ENCODE assay signal across 10 mouse cellular contexts in the genomic region with DNA sequence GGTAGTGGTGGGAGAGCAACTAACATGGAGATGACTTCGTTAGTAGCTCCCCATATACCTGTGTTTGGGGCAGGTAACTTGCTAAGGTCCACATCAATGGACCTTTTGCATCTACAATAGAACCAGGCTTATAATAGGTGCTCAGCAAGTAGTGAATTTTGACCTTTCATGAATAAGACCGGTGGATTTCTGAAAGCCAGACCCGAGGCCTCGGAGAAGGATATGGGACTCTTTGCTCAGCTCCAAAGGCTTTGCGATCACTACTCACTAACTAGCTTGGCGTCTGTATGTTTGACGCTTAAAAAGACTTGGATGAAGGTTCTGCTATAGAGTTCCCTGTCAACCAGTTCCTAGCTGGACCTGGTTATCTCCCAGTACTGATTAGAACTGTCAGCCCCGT. TPM values are rescaled to one million over a fixed set of nuclear protein-coding genes. Genes with fewer than 3 reads are reported as not detected.
DNase-seq lines count a peak whose midpoint lies in the region; ATAC-seq and TF ChIP-seq lines count a peak whose summit lies in the region.
"Had no signal": no experiment of that assay in that cellular context is flagged by ENCODE, and none has a peak within 500 bp of the region (broad histone marks: within the 10 kb centered on the region; RNA-seq: fewer than 3 reads in every experiment).

No protein-coding gene starts in this region.

- H3K36me3 ChIP-seq in forebrain, embryonic 14.5 days (ENCODE audit: control insufficient read depth, insufficient read depth, low read length): no peaks in the 10 kb centered on the region
- H3K36me3 ChIP-seq in limb, embryonic 11.5 days (ENCODE audit: control insufficient read depth, insufficient read depth, low read length): no peaks in the 10 kb centered on the region

- peak overlapping the region; percentile 91 for H3K27ac ChIP-seq in left cerebral cortex, adult 2 months
- 0 out of 2 replicates have a peak overlapping the region, but pooled peaks have one; percentile 78 for H3K27ac ChIP-seq in forebrain, embryonic 14.5 days (ENCODE audit: low read depth, low read length)
- no peak overlapping the region for H3K27ac ChIP-seq in limb, embryonic 11.5 days (replicated peaks; ENCODE audit: low read depth, low read length)
- H3K27ac ChIP-seq in olfactory bulb, adult 2 months (ENCODE audit: insufficient read depth, low read depth, low read length): no peak overlapping the region

- no peak for TF ChIP-seq POLR2A in olfactory bulb, adult 2 months (IDR thresholded peaks at IDR 0.05; ENCODE audit: insufficient read depth, low read depth, low read length)

- TF ChIP-seq CTCF in left cerebral cortex, adult 2 months (IDR thresholded peaks at IDR 0.05): no peak
- no peak for TF ChIP-seq CTCF in olfactory bulb, adult 2 months (IDR thresholded peaks at IDR 0.05; ENCODE audit: insufficient read depth, low read depth, low read length)

- no peaks in the 10 kb centered on the region for H3K9me3 ChIP-seq in forebrain, embryonic 14.5 days (replicated peaks; ENCODE audit: control insufficient read depth, low read length)
- no peaks in the 10 kb centered on the region for H3K9me3 ChIP-seq in limb, embryonic 11.5 days (ENCODE audit: control insufficient read depth, low read length)

- intact Hi-C loops in left cerebral cortex, adult 2 months (cut with DNase I): loop anchor here (10.0 kb wide), 1 partner anchor 312 kb away; no protein-coding TSS in a partner anchor
- intact Hi-C loops in left cerebral cortex, postnatal 25 days (cut with DNase I): loop anchor here (5.0 kb wide), 1 partner anchor 85 kb away; a partner anchor contains a TSS

- no peak for DNase-seq in left cerebral cortex, adult 2 months (ENCODE audit: extremely low spot score in 1 of 2, low spot score in 2 of 2)
- DNase-seq in left cerebral cortex, postnatal 25 days (ENCODE audit: low spot score in 2 of 2): no peak
- no peak for DNase-seq in forebrain, embryonic 14.5 days (ENCODE audit: low spot score)
- DNase-seq in limb, embryonic 11.5 days (ENCODE audit: low spot score): no peak
- no peak for DNase-seq in layer of hippocampus, adult 9-11 months
- no peak for DNase-seq in layer of hippocampus, postnatal 14 days (ENCODE audit: low spot score in 2 of 2)
- DNase-seq in lung, adult 18-20 months: no peak
- DNase-seq: spleen, adult 18-20 months had no signal

- peaks cover 32% of the 10 kb centered on the region for H3K27me3 ChIP-seq in forebrain, embryonic 14.5 days (replicated peaks; ENCODE audit: control insufficient read depth, insufficient read depth, low read length)
- peaks cover 54% of the 10 kb centered on the region for H3K27me3 ChIP-seq in limb, embryonic 11.5 days (ENCODE audit: control insufficient read depth, insufficient read depth, low read length)

- peaks cover 14% of the 10 kb centered on the region for H3K4me1 ChIP-seq in forebrain, embryonic 14.5 days (ENCODE audit: control insufficient read depth, insufficient read depth, low read length)
- peaks cover 6% of the 10 kb centered on the region for H3K4me1 ChIP-seq in limb, embryonic 11.5 days (ENCODE audit: control insufficient read depth, insufficient read depth, low read length)
- peaks cover 22% of the 10 kb centered on the region for H3K4me1 ChIP-seq in olfactory bulb, adult 2 months (ENCODE audit: control insufficient read depth, insufficient read depth, low read length)

- ATAC-seq in forebrain, embryonic 14.5 days: no peak
- no peak for ATAC-seq in limb, embryonic 11.5 days (ENCODE audit: insufficient number of reproducible peaks, low FRiP score, low TSS enrichment, low read depth)

- H3K4me3 ChIP-seq in left cerebral cortex, adult 2 months: peak overlapping the region; percentile 65
- peak overlapping the region; percentile 55 for H3K4me3 ChIP-seq in forebrain, embryonic 14.5 days (ENCODE audit: low read depth, low read length)
- peak overlapping the region; percentile 51 for H3K4me3 ChIP-seq in limb, embryonic 11.5 days (ENCODE audit: low read depth, low read length)
- peak overlapping the region; percentile 63 for H3K4me3 ChIP-seq in olfactory bulb, adult 2 months (ENCODE audit: insufficient read depth, low read depth, low read length)

- WGBS in forebrain, embryonic 14.5 days: 49% methylated on average over 8 of the region's 8 CpGs
- 43% methylated on average over 8 of the region's 8 CpGs for WGBS in limb, embryonic 11.5 days
- 57% methylated on average over 8 of the region's 8 CpGs for WGBS in olfactory bulb, adult 2 months

- H3K9ac ChIP-seq in forebrain, embryonic 14.5 days (ENCODE audit: low read length): peak overlapping the region; percentile 81; the same call in 1 of the 2 replicates
- H3K9ac ChIP-seq in limb, embryonic 11.5 days (ENCODE audit: low read length): no peak overlapping the region

- H3K4me2 ChIP-seq in forebrain, embryonic 14.5 days (ENCODE audit: low read length): peak overlapping the region; percentile 77
- peak overlapping the region; percentile 91 for H3K4me2 ChIP-seq in limb, embryonic 11.5 days (ENCODE audit: low read depth, severe bottlenecking)

RNA-seq across cellular contexts. Expression of a gene that starts 1.2 kb away (rescaled TPM):
- 10 to 100 TPM; 62.9 to 72.8 TPM for total RNA-seq in left cerebral cortex, adult 2 months (2021)
- total RNA-seq in left cerebral cortex, postnatal 25 days (2021): 10 to 100 TPM; 59.1 to 72.7 TPM
- polyA plus RNA-seq in forebrain, embryonic 14.5 days (2014; fragmentation: Nextera tagmentation; extraction: Ambion mirVana): 17.3 and 17.6 TPM in 2 replicates
- polyA plus RNA-seq in limb, embryonic 11.5 days (2014; fragmentation: Nextera tagmentation; extraction: Ambion mirVana): 1.2 and 1.7 TPM in 2 replicates
- polyA plus RNA-seq in olfactory bulb, adult 2 months (2012; ENCODE audit: insufficient read depth, insufficient read length, low replicate concordance, missing spikeins): not detected in 2 replicates
- 10 to 100 TPM; 96.5 to 99.8 TPM for total RNA-seq in layer of hippocampus, postnatal 14 days (2021)
- total RNA-seq: liver, adult 2 months had no signal
- polyA plus RNA-seq: liver, adult 2 months had no signal

Comparison
In these comparisons a context has a peak if more than half of its experiments do, and no peak if none do; other contexts are left out.
1. H3K27ac ChIP-seq: peak in left cerebral cortex, adult 2 months (single experiment) and forebrain, embryonic 14.5 days (single experiment); none in limb, embryonic 11.5 days (single experiment) and olfactory bulb, adult 2 months (single experiment).
2. Peak in every context shown above with its lines, with median percentiles within 50 percentile points of each other: H3K4me3 ChIP-seq.